Mouse (Mus musculus) liver, embryonic 14.5 days (tissue): ENCODE measurements at regions not wholly inside any gene's neighbourhood (a gene's known extent, or its start where the extent isn't known, plus 50 kb on each side); places are given as distances from the start of the nearest gene placed in this dataset.

ENCODE experiments used
- ATAC-seq: fragments of 200-750 bp; cut with Nextera tagmentation; 2 replicates; pipeline ENCODE4 v1.8.0; 2017; ENCODE audit warnings: moderate number of reproducible peaks, mild to moderate bottlenecking, moderate library complexity; ENCODE audit not compliant: insufficient read depth
- DNase-seq, 3 experiments: peaks; one replicate each; pipeline ENCODE4 v3.0.0-alpha.2; 2012 to 2013; ENCODE audit warnings: low read depth in 3 of 3, low spot score in 3 of 3
- H3K27ac ChIP-seq: fragments of 300-500 bp; sonication (generic); 2 replicates; pipeline ENCODE4 v1.5.1; 2014; ENCODE audit warnings: moderate library complexity, mild to moderate bottlenecking, control low read depth, inconsistent platforms
- H3K27me3 ChIP-seq: fragments of 300-500 bp; sonication (generic); 2 replicates; pipeline ENCODE4 v1.6.1; 2014; ENCODE audit warnings: mild to moderate bottlenecking, low read length, moderate library complexity; ENCODE audit not compliant: control insufficient read depth, insufficient read depth
- H3K36me3 ChIP-seq: fragments of 300-500 bp; sonication (generic); replicated peaks from 2 replicates; pipeline ENCODE4 v1.6.1; 2014; ENCODE audit warnings: low read depth; ENCODE audit not compliant: control insufficient read depth, insufficient read depth
- H3K4me1 ChIP-seq, 2 experiments: fragments of 200-500 bp in 1 of 2; fragments of 300-500 bp in 1 of 2; sonication (generic) in 1 of 2; replicated peaks; 2 replicates each; pipeline ENCODE4 v1.6.1; 2012 to 2014; ENCODE audit warnings: antibody characterized with exemption in 1 of 2, inconsistent platforms in 1 of 2, low read length in 1 of 2; ENCODE audit not compliant: control insufficient read depth in 2 of 2, insufficient read depth in 2 of 2
- H3K4me2 ChIP-seq: fragments of 300-500 bp; sonication (generic); 2 replicates; pipeline ENCODE4 v1.6.1; 2014; ENCODE audit warnings: low read depth, mild to moderate bottlenecking, control low read depth, moderate library complexity
- H3K4me3 ChIP-seq, 2 experiments: fragments of 200-500 bp in 1 of 2; fragments of 300-500 bp in 1 of 2; sonication (generic) in 1 of 2; 2 replicates each; pipeline ENCODE4 v1.5.1; 2012 to 2014; ENCODE audit warnings: low read depth in 2 of 2, low read length in 2 of 2, mild to moderate bottlenecking in 2 of 2, control low read depth in 1 of 2, inconsistent platforms in 1 of 2, moderate library complexity in 1 of 2; ENCODE audit not compliant: insufficient read depth in 1 of 2
- H3K9ac ChIP-seq: fragments of 300-500 bp; sonication (generic); replicated peaks from 2 replicates; pipeline ENCODE4 v1.6.1; 2014; ENCODE audit warnings: mild to moderate bottlenecking, control low read depth, moderate library complexity
- H3K9me3 ChIP-seq: fragments of 300-500 bp; sonication (generic); 2 replicates; pipeline ENCODE4 v1.6.1; 2016; ENCODE audit warnings: low read length, mixed read lengths; ENCODE audit not compliant: control insufficient read depth
- CTCF ChIP-seq: IDR thresholded peaks from 2 replicates; pipeline ENCODE4 v1.5.1; 2016; ENCODE audit warnings: antibody characterized with exemption, low read depth, control low read depth
- EP300 ChIP-seq: IDR thresholded peaks from 2 replicates; pipeline ENCODE4 v1.6.1; 2016; ENCODE audit warnings: antibody characterized with exemption, low read depth
- WGBS: fragments of 180-500 bp; shearing (Covaris S2); extraction: QIAGEN DNeasy Blood & Tissue Kit; methylation state at CpG from one replicate; pipeline ENCODE4 v1.1.7; 2014; ENCODE audit not compliant: insufficient replicate concordance; 5-methylcytosine and 5-hydroxymethylcytosine counted together

GRCm38 (mm10) chr3:19421430-19421944, 207.0 kb downstream of the 1700064H15Rik start:
- DNase-seq (no peak), ATAC-seq (no peak)
- H3K9ac ChIP-seq, result no peak overlapping the region
- 68% methylated on average over 1 of the region's 1 CpGs for WGBS
- no peaks in the 10 kb centered on the region for H3K9me3 ChIP-seq
- no peaks in the 10 kb centered on the region for H3K4me1 ChIP-seq
- H3K4me3 ChIP-seq, result no peak overlapping the region
- H3K36me3 ChIP-seq, result no peaks in the 10 kb centered on the region
- no peaks in the 10 kb centered on the region for H3K27me3 ChIP-seq
- no peak for TF ChIP-seq CTCF
- TF ChIP-seq EP300, result no peak
- no peak overlapping the region for H3K27ac ChIP-seq
- H3K4me2 ChIP-seq, result no peak overlapping the region

GRCm38 (mm10) chr3:19420912-19421311, 207.6 kb downstream of the 1700064H15Rik start:
- Histone ChIP-seq H3K9ac (no peak overlapping the region), H3K4me3 (no peak overlapping the region), H3K27me3 (no peaks in the 10 kb centered on the region), H3K36me3 (no peaks in the 10 kb centered on the region), H3K4me1 (no peaks in the 10 kb centered on the region), H3K27ac (no peak overlapping the region), H3K4me2 (no peak overlapping the region), H3K9me3 (no peaks in the 10 kb centered on the region)
- DNase-seq, result no peak
- TF ChIP-seq CTCF (no peak), EP300 (no peak)
- no peak for ATAC-seq
- WGBS, result 67% methylated on average over 5 of the region's 5 CpGs

- Histone ChIP-seq H3K9ac (no peak overlapping the region), H3K4me2 (no peak overlapping the region), H3K9me3 (no peaks in the 10 kb centered on the region), H3K27ac (no peak overlapping the region), H3K36me3 (no peaks in the 10 kb centered on the region), H3K27me3 (no peaks in the 10 kb centered on the region), H3K4me1 (no peaks in the 10 kb centered on the region), H3K4me3 (no peak overlapping the region)
- DNase-seq, result no peak
- TF ChIP-seq CTCF, result no peak
- no peak for TF ChIP-seq EP300
- ATAC-seq, result no peak
- WGBS, result 18% methylated on average over 3 of the region's 3 CpGs
Observed at GRCm38 (mm10) chr3:19410938-19411515, 217.4 kb downstream of the 1700064H15Rik start.

- TF ChIP-seq CTCF (no peak), EP300 (no peak)
- Histone ChIP-seq H3K9me3 (no peaks in the 10 kb centered on the region), H3K27ac (no peak overlapping the region), H3K9ac (no peak overlapping the region), H3K36me3 (no peaks in the 10 kb centered on the region), H3K4me3 (no peak overlapping the region), H3K4me2 (no peak overlapping the region), H3K4me1 (no peaks in the 10 kb centered on the region), H3K27me3 (no peaks in the 10 kb centered on the region)
- ATAC-seq, result no peak
- DNase-seq, result no peak
- WGBS, result 17% methylated on average over 2 of the region's 2 CpGs
Observed at GRCm38 (mm10) chr3:19408283-19408682, 220.2 kb downstream of the 1700064H15Rik start.

- no peak for ATAC-seq
- H3K36me3 ChIP-seq, result no peaks in the 10 kb centered on the region
- no peaks in the 10 kb centered on the region for H3K27me3 ChIP-seq
- no peaks in the 10 kb centered on the region for H3K9me3 ChIP-seq
- H3K4me3 ChIP-seq, result no peak overlapping the region
- DNase-seq, result no peak
- no peak overlapping the region for H3K27ac ChIP-seq
- H3K4me2 ChIP-seq, result no peak overlapping the region
- H3K4me1 ChIP-seq, result no peaks in the 10 kb centered on the region
- TF ChIP-seq EP300, result no peak
- no peak for TF ChIP-seq CTCF
- WGBS, result 61% methylated on average over 2 of the region's 2 CpGs
- H3K9ac ChIP-seq, result no peak overlapping the region
Observed at GRCm38 (mm10) chr3:19407591-19408090, 220.8 kb downstream of the 1700064H15Rik start.
